Mouse (Mus musculus): Measurements from ENCODE around the gene Sod1. TPM values are rescaled to one million over a fixed set of nuclear protein-coding genes. Genes with fewer than 3 reads are reported as not detected.

Gene Sod1
- polyA plus RNA-seq, 1 experiment = 497 TPM

DNA sequence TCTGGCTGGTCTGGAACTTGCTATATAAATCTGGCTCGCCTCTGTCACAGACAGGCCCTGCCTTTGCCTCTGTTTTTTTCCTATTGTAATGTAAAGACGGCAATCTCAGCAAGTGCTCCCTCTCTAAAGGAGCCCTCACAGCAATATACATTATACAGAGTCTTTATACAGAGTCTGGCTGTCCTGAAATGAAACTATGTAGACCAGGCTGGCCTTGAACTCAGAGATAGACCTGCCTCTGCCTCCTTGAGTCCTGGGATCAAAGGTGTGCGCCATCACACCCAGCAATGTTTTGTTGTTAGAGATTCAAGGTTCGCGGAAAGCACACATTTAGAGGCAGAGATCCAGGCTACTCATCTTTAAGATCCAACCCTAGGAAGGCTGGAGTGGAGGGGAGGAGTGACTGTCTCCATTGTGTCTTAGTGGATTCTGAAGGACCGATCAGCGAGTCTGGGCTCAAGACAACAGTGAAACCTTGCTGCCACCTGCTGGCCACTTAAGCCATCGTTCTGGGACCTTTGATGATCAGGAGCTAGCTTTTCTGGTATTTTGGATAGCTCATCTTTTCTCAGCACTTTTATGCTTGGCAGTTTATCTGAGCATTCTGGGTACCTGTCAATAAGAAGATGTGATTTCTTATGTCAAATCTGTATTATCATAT lies 34.5 kb upstream of the Sod1 start:
- Histone ChIP-seq H3K4me1 (ENCODE audit: control insufficient read depth, insufficient read depth, low read length) (no peaks in the 10 kb centered on the region), H3K27ac (ENCODE audit: insufficient read depth, low read depth, low read length) (no peak overlapping the region), H3K4me3 (ENCODE audit: insufficient read depth, low read depth, low read length) (no peak overlapping the region)
- WGBS = 47% methylated on average over 8 of the region's 8 CpGs
- no peak for TF ChIP-seq POLR2A (IDR thresholded peaks at IDR 0.05; ENCODE audit: insufficient read depth, low read depth, low read length)
- TF ChIP-seq CTCF (IDR thresholded peaks at IDR 0.05; ENCODE audit: insufficient read depth, low read depth, low read length) = peak; percentile 61

DNA sequence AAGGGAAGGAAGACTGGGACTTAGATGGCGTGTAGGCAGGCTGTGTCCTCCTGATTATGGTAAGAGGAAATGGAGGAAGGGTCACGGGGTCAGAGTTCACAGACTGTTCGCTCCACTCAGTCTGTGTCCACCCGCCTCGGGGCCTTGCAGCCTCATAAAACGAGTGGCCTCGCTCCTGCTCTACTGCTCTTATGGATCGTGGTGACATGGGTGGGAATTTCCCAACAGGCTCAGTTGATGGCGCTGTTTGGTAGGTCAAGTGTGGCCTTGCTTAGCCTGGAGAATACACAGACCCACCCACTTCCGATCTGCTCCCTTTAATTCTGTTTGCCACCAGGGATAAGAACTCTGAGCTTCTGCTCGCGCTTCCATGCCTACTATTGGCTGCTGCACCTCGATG lies 33.1 kb upstream of the Sod1 start:
- TF ChIP-seq POLR2A (IDR thresholded peaks at IDR 0.05; ENCODE audit: insufficient read depth, low read depth, low read length) (no peak), CTCF (IDR thresholded peaks at IDR 0.05; ENCODE audit: insufficient read depth, low read depth, low read length) (no peak)
- 52% methylated on average over 13 of the region's 13 CpGs for WGBS
- Histone ChIP-seq H3K4me3 (ENCODE audit: insufficient read depth, low read depth, low read length) (no peak overlapping the region), H3K27ac (ENCODE audit: insufficient read depth, low read depth, low read length) (no peak overlapping the region), H3K4me1 (ENCODE audit: control insufficient read depth, insufficient read depth, low read length) (no peaks in the 10 kb centered on the region)

DNA sequence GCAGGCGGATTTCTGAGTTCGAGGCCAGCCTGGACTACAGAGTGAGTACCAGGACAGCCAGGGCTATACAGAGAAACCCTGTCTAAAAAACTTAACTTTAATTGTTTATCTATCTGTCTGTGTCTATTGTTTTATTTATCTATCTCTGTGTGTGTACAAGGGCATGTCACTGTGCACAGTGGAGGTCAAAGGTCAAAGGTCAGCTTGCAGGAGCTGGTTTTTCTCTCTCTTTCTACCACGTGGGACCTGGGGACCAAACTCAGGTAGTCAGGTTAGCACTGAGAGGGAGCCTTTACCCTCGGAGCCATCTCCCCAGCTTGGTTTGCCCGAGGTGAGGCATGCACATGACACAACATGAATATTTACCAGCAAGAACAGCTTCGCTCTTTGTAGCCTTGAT lies 29.3 kb upstream of the Sod1 start:
- Histone ChIP-seq H3K4me1 (ENCODE audit: control insufficient read depth, insufficient read depth, low read length) (no peaks in the 10 kb centered on the region), H3K4me3 (ENCODE audit: insufficient read depth, low read depth, low read length) (no peak overlapping the region), H3K27ac (ENCODE audit: insufficient read depth, low read depth, low read length) (no peak overlapping the region)
- no peak for TF ChIP-seq POLR2A (IDR thresholded peaks at IDR 0.05; ENCODE audit: insufficient read depth, low read depth, low read length)
- 84% methylated on average over 6 of the region's 6 CpGs for WGBS

DNA sequence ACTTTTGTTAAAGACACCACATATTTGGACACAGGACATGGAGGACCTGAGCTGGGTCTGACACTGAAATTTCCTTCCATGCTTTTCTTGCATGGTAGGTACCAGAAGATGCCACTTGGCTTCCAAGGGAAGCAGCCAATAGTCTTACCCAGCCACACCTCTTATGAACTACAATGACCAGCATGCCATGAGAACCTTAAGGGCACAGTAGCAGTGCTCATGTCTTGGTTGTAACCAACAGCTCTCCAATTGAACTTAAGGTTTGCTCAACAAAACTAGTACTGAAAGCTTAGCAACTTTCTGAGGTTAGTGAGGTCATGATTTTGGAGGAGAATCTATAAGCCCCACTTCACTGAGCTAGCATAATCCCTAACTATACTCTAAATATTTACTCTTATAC lies 26.8 kb upstream of the Sod1 start:
- Histone ChIP-seq H3K4me3 (ENCODE audit: insufficient read depth, low read depth, low read length) (no peak overlapping the region), H3K4me1 (ENCODE audit: control insufficient read depth, insufficient read depth, low read length) (peaks cover 7% of the 10 kb centered on the region), H3K27ac (ENCODE audit: insufficient read depth, low read depth, low read length) (no peak overlapping the region)
- TF ChIP-seq POLR2A (IDR thresholded peaks at IDR 0.05; ENCODE audit: insufficient read depth, low read depth, low read length) = no peak
- no peak for TF ChIP-seq CTCF (IDR thresholded peaks at IDR 0.05; ENCODE audit: insufficient read depth, low read depth, low read length)

DNA sequence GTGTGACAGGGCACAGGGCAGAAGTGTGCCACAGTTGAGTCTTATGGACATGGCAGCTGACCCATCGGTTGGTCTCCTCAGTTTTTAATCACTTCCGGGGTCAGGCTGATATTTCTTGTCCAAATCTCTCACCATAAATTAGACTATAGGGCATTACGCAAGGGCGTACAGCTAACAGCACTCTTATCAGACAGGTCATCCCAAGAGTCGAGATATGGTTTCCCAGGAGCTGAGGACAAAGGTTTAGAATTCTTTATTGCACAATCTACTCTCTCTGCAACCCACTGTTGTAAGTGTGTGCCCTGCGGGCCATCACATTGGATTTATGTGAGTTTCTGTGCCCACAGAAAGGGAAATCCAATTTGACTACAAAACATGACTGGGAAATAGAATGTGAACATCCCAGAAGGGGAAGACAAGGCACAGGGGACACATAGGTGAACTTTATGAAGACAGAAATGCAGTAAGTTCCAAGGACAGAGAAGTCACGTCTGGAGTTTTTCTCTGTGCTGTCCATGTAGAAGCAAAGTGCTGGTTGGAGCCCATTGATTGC lies 23.8 kb upstream of the Sod1 start:
- 86% methylated on average over 7 of the region's 7 CpGs for WGBS
- TF ChIP-seq POLR2A (IDR thresholded peaks at IDR 0.05; ENCODE audit: insufficient read depth, low read depth, low read length) (no peak), CTCF (IDR thresholded peaks at IDR 0.05; ENCODE audit: insufficient read depth, low read depth, low read length) (no peak)
- H3K4me3 ChIP-seq (ENCODE audit: insufficient read depth, low read depth, low read length) = no peak overlapping the region
- H3K4me1 ChIP-seq (ENCODE audit: control insufficient read depth, insufficient read depth, low read length) = peaks cover 7% of the 10 kb centered on the region
- H3K27ac ChIP-seq (ENCODE audit: insufficient read depth, low read depth, low read length) = no peak overlapping the region

DNA sequence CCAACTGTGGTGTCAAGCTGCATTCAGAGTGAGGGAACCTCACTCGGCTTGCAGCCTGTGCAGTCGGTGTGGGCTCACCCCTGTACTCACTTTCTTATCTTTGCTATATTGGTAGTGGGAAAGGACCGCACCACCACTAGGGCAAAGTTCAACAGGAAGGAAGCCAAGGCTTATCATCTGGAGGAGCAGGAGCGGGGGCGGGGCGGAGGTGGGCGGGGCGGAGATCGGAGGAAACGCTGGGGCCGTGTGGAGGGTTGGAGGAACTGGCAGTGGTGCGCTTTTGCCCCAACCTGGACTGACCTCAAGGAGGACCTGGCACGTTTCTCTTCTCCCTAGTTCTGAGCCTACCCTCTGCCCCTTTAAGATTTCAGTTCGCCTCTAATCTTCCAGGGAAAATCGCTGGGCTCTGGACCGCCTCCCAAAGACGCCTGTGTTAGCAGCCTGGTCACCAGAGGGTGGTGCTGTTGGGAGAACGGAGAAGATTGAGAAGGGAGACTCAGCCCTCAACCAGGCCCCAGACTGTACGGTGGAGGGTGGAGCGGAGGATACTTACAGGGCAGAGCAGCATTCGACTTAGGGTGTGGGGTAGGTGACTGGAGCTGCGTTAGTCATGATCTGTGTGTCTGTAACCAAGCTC lies 23.1 kb upstream of the Sod1 start:
- WGBS = 4% methylated on average over 22 of the region's 22 CpGs
- H3K27ac ChIP-seq (ENCODE audit: insufficient read depth, low read depth, low read length) = no peak overlapping the region
- TF ChIP-seq POLR2A (IDR thresholded peaks at IDR 0.05; ENCODE audit: insufficient read depth, low read depth, low read length) = no peak
- peak; percentile 34; the same call in 1 of the 2 replicates for TF ChIP-seq CTCF (IDR thresholded peaks at IDR 0.05; ENCODE audit: insufficient read depth, low read depth, low read length)
- peaks cover 10% of the 10 kb centered on the region for H3K4me1 ChIP-seq (ENCODE audit: control insufficient read depth, insufficient read depth, low read length)
- peak overlapping the region; percentile 38 for H3K4me3 ChIP-seq (ENCODE audit: insufficient read depth, low read depth, low read length)

DNA sequence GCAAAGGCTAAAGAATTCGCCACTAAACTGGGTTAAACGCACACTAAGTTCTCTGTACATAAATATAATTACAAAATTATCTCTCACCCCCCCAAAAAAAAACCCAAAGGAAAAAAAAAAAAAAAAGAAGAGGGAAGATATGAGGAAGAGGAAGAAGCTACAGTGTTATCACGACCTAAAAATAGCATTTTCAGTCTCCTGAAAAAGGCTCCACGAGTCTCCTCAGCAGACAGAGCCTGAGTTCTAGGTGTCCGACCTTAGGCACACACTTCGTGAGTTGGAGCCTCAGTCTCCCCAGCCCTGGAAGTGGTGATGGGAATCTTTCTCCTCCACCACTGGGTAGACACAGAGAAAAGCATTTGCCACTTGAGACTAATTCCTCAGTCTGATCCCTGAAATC lies 21.9 kb upstream of the Sod1 start:
- Histone ChIP-seq H3K4me3 (ENCODE audit: insufficient read depth, low read depth, low read length) (no peak overlapping the region), H3K27ac (ENCODE audit: insufficient read depth, low read depth, low read length) (no peak overlapping the region), H3K4me1 (ENCODE audit: control insufficient read depth, insufficient read depth, low read length) (peaks cover 13% of the 10 kb centered on the region)
- WGBS = 89% methylated on average over 6 of the region's 6 CpGs
- TF ChIP-seq CTCF (IDR thresholded peaks at IDR 0.05; ENCODE audit: insufficient read depth, low read depth, low read length) (no peak), POLR2A (IDR thresholded peaks at IDR 0.05; ENCODE audit: insufficient read depth, low read depth, low read length) (no peak)

DNA sequence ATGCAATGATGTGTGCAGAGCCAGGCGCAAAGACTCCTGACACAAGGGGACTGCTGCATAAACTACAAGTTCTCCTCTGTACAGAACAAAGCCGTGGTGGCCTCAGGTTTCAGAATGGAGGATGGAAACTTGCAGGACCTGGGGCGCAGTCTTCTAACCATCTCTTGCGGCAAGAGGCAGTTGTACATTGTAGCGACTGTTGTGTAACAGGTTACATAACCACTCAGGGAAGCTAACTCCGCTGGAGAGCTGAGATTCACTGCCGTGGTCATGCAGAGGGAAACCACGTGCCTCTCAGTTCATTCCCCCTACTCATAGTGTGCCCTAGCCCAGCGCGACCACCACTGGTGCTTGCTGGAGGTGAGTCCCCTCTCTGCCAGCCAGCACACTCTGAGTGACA lies 21.4 kb upstream of the Sod1 start:
- H3K4me3 ChIP-seq (ENCODE audit: insufficient read depth, low read depth, low read length) = no peak overlapping the region
- TF ChIP-seq CTCF (IDR thresholded peaks at IDR 0.05; ENCODE audit: insufficient read depth, low read depth, low read length) = no peak
- WGBS = 87% methylated on average over 10 of the region's 10 CpGs
- no peak overlapping the region for H3K27ac ChIP-seq (ENCODE audit: insufficient read depth, low read depth, low read length)
- peaks cover 13% of the 10 kb centered on the region for H3K4me1 ChIP-seq (ENCODE audit: control insufficient read depth, insufficient read depth, low read length)

DNA sequence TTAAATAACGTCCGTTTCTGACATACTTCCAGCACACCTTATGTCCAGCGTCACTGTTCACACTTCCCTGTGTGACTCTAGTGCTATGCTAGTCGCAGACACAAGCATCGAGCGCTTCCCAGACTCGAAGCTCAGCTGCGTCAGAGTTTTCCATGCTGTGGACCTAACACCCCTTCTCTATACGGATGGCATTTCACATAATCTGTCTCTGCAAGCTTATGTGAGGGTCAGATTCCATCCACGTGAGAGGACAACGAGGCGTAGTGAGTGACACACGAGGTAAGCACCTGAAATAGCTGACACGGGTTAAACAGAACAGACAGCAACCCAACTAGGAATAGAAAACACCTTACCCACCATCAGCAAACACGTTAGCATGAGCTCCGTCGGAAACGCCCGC lies 18.4 kb upstream of the Sod1 start:
- 65% methylated on average over 19 of the region's 19 CpGs for WGBS
- no peak for TF ChIP-seq CTCF (IDR thresholded peaks at IDR 0.05; ENCODE audit: insufficient read depth, low read depth, low read length)
- TF ChIP-seq POLR2A (IDR thresholded peaks at IDR 0.05; ENCODE audit: insufficient read depth, low read depth, low read length) = no peak

More for the DNA sequence above, 18.4 kb upstream of the Sod1 start:
- H3K4me1 ChIP-seq (ENCODE audit: control insufficient read depth, insufficient read depth, low read length) = peaks cover 13% of the 10 kb centered on the region
- H3K4me3 ChIP-seq (ENCODE audit: insufficient read depth, low read depth, low read length) = no peak overlapping the region
- no peak overlapping the region for H3K27ac ChIP-seq (ENCODE audit: insufficient read depth, low read depth, low read length)
